Mouse (Mus musculus) right cerebral cortex, adult 2 months (tissue): ENCODE measurements around the gene Pax4.

Experiments
- DNase-seq, 2 experiments: peaks; one replicate each; pipeline ENCODE4 v3.0.0; 2021 to 2022; ENCODE audit warnings: low spot score in 2 of 2

The Pax4 gene

DNA sequence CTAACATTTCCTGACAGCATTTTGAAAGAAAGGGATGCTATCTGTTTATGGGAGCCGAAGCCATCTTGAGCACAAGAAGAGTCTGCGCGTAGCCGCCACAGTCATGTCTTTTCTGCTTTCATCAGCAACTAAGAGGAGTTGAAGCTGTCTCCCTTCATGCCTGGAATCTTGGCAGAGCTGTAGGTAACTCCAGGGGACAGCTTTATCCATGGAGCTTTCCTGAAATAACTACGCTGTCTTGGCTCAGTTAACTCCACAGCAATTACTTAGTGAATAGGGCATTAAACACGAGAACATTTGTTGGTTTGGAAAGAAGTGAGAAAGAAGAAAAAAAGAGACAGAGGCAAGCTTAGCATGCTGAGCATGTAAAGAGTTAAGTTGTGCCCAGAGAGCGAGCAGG lies 1.2 kb downstream of the Pax4 start:
- no peak for DNase-seq

- no peak for DNase-seq
Observed at GRCm38 (mm10) chr6:28431538-28431855, 17.7 kb downstream of the Pax4 start.

DNA sequence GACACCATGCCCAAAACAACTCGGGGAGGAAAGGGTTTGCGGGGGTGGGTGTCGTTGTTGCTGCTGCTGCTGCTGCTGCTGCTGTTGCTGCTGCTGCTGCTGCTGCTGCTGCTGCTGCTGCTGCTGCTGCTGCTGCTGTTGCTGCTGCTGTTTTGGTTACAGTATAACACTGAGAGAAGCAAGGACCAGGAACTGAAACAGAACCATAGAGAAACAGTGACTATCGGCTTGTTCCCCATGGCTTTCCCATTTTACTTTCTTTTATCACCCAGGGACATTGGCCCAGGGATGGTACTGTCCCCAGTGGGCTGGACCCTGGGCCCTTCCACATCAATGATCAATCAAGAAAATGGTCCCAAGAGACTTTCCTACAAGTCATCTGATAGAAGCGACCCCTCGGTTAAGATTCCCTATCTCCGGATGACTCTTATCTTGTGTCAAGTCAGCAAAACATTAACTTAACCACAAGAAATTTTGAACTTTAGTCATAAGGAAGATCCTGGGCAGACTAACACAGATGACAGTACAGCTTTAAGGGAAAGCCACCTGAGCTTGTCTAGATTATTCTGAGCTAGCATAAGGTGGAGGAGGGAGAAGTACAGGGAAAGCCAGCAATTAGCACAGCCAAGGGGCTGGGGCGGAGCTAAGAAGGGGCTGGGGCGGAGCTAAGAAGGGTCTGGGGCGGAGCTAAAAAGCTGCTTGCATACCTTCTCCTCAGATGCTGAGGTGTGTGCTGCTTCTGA lies 18.2 kb downstream of the Pax4 start:
- no peak for DNase-seq

GRCm38 (mm10) chr6:28429870-28430269 lies 19.3 kb downstream of the Pax4 start:
- DNase-seq: no peak

DNA sequence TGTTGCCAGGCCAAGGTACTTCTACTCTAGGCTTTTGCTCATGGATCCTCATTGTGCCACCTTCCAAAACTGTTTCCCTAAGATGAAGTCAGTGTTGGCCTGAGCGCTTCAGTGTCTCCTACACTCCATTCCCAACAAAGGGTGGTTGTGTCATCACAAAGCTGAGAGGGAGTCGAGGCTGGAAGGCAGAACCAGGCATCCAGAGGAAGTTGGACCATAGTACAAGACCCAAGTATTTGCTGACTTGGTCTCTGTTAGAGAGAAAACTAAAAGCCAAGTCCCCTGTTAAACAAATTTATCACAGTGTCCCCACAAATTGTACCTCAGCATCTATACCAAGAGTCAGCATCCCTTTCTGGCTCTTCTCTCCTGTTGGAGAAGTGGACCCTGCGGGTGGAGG lies 20.9 kb downstream of the Pax4 start, which contains the start of gene Gcc1:
Gene Gcc1 (minus strand): TSS at position 101 of the 400 bp plus-strand sequence.
- DNase-seq: no peak

- DNase-seq: no peak
Observed at GRCm38 (mm10) chr6:28427096-28427839, 21.9 kb downstream of the Pax4 start, which contains the start of gene Fscn3. Fscn3 (plus strand) TSS chr6:28427789.

- DNase-seq: no peak
Observed at GRCm38 (mm10) chr6:28425019-28425418, 24.1 kb downstream of the Pax4 start.

- DNase-seq: peak; percentile 53 to 59
Observed at GRCm38 (mm10) chr6:28423767-28424695, 25.1 kb downstream of the Pax4 start.

- DNase-seq: peak; percentile 90 to 91
Observed at GRCm38 (mm10) chr6:28423313-28423712, 25.8 kb downstream of the Pax4 start, which contains the start of gene Arf5. Arf5 (plus strand) TSS chr6:28423560.

- no peak for DNase-seq
Observed at GRCm38 (mm10) chr6:28422651-28423290, 26.4 kb downstream of the Pax4 start.

- peak; percentile 93 to 95 for DNase-seq
Observed at GRCm38 (mm10) chr6:28421469-28422000, 27.6 kb downstream of the Pax4 start.

- no peak for DNase-seq
Observed at GRCm38 (mm10) chr6:28420865-28421264, 28.3 kb downstream of the Pax4 start.

DNA sequence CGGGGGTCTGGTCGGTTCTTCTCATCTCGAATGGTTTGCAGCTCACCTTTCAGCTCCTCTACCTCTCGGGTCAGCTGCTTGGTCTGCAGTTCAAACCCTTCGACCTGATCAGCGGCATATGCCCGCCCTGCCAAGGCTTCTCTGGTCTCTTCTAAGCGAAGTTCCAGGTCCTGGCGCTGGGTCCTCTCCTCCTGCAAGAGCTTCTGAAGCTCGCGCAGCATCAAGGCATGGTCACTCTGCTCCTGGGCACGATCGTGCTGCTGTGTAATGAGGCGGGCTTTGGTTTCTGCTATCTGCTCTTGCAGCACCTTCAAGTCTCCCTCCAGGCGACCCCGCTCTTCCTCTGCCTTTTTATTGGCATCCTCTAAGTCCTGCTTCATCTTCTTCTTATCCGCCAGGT lies 28.8 kb downstream of the Pax4 start:
- DNase-seq: no peak

DNA sequence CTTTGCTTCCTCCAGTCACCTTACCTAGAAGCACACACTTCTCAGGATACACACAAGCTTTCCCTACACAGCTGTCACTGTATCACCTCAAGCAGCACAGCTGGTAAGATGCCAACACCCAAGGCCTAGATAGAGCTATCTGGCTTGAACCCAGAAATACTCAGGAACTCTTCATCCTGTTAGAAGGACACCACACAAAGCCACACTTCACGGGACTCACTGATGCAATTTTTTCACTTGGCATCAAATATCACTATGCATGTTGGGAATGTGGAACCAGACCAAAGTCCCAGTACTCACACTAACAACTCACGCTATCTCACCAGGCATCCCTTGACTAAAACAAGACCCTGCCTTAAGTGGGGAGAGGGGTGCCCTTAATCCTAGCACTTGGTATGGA lies 29.5 kb downstream of the Pax4 start:
- DNase-seq: no peak

DNA sequence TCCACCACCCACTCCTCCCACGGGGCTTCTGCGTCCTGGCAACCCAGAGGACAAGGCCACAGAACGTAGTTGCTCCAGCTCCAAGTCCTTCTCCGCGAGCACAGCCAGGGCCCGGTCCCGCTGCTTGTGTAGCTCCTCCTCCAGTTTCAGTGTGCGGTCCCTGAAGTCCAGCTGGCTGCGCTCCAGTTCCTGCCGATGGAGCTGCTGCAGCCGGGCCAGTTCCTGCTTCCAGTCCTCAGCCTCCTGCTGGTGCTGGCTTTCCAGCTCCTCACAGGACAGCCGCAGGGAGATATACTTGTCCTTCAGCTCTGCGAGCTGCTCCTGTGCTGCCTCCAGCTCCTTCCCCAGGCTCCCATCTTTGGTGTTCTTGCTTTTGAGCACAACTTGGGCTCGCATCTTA lies 30.7 kb downstream of the Pax4 start:
- DNase-seq: peak; percentile 38 to 44

DNA sequence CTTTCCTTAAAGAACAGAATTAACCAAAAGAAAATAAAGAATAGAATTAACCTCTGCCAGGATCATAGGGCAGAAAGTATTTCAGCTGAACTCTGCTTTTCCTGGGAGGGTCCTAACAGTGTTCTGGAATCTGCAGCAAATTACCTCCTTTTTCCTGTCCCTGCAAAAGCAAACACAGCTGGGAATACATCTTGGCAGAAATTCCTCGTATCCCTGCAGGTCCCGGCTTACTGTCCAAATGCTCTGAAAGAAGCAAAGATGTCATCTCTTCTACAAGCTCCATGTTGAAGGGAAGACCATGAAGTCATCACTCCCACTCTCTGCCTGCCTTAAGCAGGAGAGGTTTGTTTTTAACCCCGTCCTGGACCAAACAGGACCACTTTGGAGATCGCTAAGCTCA lies 32.2 kb downstream of the Pax4 start:
- DNase-seq: no peak

DNA sequence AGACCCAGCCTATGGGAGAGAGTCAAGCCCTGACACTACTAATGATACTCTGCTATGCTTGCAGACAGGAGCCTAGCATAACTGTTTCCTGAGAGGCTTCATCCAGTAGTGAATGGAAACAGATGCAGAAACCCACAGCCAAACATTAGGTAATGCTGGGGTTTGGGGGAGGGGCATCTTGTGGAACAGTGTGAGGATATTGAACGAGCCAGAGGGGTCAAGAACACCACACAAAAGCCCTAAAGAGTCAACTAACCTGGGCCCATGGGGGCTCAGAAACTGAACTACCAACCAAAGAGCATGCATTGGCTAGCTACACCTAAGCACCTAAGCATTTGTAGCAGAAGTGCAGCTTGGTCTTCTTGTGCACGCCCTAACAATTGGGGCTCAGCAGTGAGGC lies 37.9 kb downstream of the Pax4 start:
- DNase-seq: no peak

GRCm38 (mm10) chr6:28410053-28410452 lies 39.1 kb downstream of the Pax4 start:
- DNase-seq: no peak

DNA sequence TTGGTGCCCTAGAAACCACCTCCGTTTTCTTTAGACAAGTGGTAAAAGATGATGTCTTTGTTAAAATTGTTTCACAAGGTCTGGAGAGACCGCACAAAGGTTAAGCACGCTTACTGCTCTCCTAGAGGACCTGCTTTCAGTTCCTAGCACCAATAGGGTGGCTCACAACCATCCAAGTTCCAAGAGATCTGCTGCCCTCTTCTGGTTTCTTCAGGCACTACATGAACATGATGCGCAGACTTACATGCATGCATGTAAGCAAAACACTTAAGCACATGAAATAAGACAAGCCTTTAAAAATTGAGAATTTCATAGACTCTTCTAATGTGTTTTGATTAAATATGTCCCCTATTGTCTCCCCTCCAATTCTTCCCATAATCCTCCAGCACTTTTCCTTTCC lies 49.4 kb downstream of the Pax4 start:
- DNase-seq: no peak

DNA sequence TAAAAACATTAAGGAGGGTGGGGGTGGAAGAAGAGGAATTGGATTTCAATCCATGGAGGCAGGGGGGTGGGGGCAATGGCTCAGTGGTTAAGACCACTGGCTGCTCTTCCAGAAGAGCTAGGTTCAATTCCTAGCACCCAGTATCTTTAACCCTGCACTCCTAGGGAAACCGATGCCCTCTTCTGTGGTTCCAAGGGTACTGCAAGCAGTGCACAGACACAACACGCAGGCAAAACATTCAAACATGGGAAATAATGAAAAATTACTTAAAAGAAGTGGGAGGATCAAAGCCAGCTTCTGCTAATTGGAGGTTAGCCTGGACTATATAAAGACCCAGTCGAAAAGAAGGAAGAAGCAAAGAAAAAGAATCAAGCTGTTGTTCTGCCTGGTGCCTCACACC lies 50.4 kb downstream of the Pax4 start:
- no peak for DNase-seq

- peak in 1 of 2 experiments; percentile 26 for DNase-seq
Observed at GRCm38 (mm10) chr6:28397681-28398203, 51.4 kb downstream of the Pax4 start, which contains the start of gene Zfp800. Zfp800 (minus strand) TSS chr6:28398005.
